Mouse (Mus musculus) kidney, postnatal 4 days (tissue): ENCODE data around the gene Luc7l3.
A peak's percentile ranks its signal among the peaks of the same experiment; 100 is the strongest.

Experiments used
- DNase-seq, 2 experiments: peaks; one replicate each; pipeline ENCODE4 v3.0.0; 2021; ENCODE audit warnings: mixed read lengths in 2 of 2

Gene Luc7l3

DNA sequence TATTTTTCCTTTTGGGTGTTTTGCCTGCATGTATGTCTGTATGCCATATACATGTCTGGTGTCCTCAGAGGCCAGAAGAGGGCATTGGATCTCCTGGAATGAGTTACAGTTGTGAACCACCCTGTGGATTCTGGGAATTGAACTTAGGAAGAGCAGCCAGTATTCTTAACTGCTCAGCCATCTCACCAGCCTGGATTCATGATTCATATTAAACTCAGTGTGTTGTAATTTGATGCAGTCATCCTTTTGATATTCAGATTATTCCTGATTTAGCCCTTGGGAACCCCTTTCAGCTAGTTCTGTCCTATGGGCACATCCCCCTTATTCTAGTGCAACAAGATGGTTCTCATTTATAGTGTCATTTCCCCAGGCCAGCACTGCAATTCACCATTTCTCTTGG, 14.8 kb upstream of the Luc7l3 start:
- DNase-seq: no peak

DNA sequence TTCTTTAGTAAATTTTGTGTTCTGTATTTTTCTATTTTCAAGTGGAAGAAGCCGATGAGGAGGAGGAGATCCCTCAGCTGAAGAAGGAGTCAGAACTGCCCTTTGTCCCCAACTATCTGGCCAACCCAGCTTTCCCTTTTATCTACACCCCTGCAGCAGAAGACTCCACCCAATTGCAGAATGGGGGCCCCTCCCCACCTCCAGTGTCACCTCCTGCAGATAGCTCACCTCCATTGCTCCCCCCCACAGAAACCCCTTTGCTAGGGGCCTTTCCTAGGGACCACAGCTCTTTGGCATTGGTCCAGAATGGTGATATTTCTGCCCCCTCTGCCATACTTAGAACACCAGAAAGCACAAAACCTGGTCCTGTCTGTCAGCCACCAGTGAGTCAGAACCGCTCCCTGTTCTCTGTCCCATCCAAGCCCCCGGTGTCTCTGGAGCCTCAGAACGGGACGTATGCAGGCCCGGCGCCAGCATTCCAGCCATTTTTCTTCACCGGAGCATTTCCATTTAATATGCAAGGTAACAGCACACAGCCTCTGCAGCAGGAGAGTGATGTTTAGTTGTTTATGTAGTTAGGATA, 12.7 kb upstream of the Luc7l3 start:
- DNase-seq: no peak

DNA sequence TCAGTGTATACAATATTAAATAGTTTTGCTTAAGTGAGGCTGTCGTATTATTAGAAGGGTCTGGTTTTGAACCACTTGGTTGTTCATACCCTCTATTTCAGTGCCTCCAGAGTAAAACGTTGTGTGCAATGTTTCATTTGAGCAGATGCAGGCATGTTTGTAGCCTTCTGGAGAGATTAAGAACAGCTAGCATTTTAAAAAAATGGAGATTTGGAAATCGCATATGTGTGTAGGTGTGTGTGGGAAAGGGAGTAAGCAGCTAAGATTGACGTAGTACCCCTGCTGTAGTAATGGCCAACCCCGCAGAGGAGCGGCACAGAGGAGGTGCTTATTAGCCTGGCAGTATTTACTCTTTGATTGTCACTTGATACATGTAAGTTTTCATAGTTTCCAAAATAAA, 10.9 kb upstream of the Luc7l3 start:
- DNase-seq: no peak

DNA sequence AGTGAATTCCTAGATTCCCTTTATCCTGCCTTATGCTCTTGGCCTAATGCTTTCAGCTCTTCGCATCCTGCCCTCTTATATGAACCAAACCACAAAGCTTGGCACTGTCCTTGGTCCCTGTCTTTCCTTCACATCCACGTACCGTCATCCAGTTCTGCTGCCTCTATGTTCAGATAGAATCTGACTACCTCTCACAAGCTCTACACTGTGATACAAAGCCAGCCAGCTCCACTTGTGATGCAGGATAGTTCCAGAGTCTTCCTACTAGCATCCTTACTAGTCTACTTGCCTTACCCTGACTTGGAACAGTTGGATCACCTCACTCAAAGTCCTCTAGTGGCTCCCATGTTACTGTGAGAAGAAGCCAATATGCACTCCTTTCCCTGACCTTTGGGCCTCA, 8.4 kb upstream of the Luc7l3 start:
- DNase-seq: no peak

DNA sequence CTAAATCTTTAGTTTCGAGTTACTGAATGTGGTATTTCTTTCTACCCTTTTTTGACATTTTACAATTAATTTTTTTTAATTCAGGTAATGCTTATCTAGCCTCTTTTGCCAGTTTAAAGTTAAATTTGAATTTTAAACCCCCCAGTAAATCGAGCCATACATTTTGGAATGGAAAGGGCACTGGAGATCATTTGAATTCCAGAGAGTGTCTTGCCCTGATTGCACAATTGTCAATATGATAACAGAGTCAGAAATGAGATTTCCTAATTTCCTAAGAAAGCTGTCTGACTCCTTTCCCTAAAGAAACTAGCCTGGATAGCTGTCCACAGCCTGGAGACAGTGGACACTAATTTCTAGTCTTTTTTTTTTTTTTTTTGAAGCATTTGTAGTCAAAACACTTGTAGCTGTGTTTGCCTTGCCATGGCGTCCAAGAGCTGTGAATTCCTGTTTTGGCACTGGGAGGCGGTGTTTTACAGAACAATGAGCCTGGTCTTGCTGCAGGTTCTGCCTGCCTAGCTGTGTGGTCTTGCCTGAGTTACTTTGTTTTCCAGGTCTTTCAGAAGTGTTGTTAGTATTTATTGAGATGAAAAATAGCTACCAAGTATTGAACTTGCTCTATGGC, 7.6 kb upstream of the Luc7l3 start:
- peak; percentile 69 to 79 for DNase-seq

DNA sequence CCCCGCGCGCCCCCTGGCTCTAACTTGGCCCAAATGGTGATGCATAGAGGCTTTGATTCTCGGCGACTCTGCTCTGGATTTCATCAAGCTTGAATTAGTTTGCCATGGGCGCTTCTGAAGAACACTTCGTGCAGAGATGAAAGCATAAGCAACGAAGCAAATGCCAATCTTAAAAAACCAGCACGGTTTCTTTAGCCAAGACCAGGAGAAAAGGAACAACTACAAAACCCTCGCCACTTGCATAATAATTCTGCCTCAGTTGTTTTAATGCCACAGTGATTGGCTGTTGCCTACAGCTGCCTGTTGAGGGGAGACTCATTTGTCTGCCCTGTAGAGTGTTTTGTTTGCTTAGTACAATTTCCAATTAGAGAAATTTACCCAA, 6.8 kb upstream of the Luc7l3 start:
- DNase-seq: no peak

DNA sequence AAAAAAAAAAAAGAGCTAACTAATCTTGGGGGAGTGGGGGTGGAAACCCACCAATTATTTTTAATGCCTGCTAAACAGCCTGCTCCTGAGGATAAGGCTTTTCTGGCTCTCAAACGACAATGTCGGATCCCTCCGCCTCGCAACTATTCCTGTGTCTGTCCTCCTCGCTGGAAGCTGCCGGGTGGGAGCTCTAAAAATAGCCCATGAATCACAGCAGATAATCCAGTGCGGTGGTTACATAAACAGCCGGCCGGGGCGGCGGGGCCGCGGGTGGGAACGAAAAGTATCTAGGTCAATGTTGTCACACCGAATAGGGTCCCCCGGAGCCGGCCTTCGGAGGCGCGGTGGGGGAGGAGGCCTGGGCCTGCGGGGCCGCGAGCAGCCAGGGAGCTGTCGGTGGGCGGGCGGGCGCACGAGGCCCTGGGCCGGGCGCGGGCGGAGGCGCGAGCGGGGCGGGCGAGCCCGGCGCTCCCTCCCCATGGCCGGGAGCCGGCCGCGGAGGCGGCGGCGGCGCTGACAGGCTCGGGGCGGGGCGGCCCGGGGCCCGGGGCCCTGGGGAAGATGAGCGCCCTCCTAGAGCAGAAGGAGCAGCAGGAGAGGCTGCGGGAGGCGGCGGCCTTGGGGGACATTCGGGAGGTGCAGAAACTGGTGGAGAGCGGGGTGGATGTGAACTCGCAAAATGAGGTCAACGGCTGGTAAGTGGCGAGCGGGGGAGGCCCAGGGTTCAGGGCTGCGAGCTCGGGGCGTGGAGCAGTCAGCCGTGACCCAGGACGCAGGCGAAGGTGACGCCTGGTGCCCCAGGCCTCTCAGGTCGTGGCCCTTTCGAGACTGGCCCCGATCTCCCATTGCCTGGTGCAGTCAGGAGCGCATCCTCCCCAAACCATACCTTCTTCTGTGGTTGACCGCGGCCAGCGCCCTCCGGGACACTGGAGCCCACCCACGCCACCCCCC, 6.2 kb upstream of the Luc7l3 start, which contains the start of gene Ankrd40:
Gene Ankrd40, plus strand, starts transcription at position 309 of the 951 bp plus-strand sequence.
- peak; percentile 92 to 96 for DNase-seq

DNA sequence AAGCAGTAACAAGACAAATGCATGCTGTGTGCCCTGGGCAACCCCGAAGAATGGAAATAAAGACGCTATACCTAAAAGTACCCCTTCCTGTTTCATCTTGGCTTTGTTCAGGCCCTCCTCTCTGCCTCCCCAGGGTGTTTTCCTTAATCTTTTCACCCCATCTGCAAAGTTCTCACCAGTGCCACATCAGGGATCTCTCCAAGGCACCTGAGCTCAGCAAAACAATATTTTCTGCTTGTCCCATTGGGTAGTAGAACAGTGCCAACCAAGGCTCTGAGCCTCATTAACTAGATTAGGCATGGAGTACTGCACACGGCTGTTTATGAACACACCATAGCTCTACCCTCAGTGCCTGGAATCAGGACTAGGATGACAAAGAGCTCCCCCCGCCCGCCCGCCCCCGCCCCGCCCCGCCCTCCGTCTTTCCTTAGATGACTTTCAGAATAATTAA, 5.2 kb upstream of the Luc7l3 start:
- DNase-seq: peak in 1 of 2 experiments; percentile 39

DNA sequence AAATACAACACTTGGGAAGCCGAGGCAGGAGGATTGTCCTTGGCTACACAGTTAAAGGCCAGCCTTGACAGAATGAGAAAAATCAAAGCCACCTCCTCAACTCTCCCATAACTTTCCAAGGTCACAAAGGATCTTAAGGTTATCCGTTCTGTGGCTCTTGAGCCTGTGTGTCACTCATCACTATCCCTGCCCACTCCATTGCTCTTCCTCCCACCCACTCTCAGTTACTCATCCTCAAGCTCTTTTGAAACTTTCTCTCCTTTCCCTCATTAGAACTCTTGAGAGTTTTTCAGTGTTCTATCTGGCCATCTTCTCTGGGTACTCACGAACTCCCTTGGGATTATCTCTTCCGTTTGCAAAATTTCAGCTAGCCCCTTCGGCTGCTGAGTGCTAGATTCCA, 2.8 kb upstream of the Luc7l3 start:
- no peak for DNase-seq

DNA sequence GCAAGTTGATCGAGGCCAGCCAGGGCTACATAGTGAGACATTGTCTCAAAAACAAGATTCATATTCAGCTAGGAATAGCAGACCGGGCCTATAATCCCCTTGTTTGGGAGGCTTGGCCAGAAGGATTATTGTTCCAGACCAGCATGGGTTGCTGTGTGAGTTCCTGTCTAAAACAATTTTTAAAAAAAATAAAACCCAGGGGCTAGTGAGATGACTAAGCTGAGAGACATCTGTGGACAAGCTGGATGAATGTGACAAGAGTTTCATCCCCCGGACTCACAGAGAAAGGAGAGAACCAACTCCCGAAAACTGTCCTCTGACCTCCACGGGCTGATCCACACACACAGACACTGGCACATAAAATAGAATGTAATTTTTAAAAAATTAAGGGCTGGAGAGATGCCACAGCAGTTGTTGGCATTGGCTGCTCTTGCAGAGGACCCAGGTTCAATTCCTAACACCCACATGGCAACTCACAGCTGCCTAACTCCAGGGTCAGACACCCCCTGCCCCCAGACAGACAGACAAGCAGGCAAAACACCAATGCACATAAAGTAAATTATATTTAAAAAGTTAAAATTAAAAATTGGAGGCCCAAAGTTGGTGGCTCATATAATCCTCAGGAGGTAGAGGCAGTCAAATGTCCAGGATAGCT, 1.6 kb upstream of the Luc7l3 start:
- DNase-seq: no peak

DNA sequence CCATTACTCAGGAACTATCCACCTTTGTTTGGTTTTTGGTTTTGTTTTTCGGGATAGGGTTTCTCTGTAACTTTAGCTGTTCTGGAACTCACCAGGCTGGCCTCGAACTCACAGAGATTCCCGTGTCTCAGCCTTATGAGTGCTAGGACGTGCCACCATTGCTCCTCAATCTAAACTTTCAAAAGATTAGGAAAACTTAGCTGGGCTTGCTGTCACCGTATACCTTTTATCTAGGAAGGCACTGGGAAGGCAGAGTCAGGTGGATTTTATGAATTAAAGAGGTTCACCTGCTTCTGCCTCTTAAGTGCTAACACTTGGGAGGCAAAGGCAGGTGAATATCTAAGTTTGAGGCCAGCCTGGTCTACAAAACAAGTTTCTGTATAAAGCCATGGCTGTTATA, 848 bp upstream of the Luc7l3 start:
- DNase-seq: peak in 1 of 2 experiments; percentile 28

DNA sequence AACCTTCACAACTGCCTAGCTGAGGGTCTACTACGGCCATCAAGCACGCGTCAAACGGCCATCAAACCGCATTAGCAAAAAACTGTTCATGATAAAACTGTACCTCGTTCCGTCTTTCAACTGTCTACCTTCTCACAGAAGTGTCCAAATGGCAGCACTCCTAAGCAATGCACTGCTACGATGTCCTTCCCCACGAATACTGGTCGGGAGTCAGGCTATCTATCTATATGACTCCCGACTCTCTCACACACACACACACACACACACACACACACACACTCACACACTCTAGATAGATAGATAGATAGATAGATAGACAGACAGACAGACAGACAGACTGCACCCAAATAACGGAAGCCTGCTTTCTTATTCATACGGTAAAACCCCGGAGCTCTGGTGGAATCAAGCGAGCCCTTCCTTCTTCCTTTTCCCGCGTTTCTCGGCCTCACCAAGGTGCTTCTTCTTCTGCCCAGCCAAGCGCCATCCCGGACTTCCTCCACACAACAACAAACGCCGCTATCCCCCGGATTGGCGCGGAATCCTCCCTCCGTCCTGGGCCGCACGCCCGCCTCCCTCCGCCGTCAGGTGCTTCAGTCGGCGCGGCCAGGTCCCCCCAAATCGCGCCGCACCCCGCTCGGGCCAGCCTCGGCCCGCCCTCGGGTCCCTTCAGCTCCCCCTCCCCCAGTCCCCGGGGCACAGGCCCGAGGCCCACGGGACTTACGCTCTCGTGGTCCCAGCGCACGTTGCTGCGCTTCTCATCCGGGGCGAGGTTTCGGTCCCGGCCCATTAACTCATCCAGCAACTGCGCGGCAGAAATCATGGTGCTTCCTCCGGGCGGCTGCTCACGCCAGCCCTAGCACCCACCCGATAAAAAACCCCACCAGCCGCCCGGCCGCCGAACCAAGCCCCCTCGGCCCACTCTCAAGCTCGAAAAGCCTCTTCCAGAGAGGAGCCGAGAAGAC, 538 bp downstream of the Luc7l3 start:
- DNase-seq: peak in 1 of 2 experiments; percentile 71

DNA sequence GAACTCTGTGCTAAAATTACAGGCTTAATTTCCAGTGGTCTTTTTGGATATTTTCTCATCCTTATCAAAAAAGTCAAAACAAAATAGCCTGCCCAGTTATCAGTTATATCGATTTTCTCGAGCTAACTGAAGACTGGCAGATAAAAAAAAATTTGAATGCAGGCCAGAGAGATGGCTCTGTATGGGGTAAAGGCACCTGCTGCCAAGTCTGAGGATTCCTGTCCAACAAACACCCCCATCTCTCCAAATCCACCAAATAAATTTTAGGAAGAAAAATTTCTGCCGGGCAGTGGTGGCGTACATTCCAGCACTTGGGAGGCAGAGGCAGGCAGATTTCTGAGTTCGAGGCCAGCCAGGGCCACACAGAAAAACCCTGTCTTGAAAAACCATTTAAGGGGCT, 3.7 kb downstream of the Luc7l3 start:
- DNase-seq: no peak

DNA sequence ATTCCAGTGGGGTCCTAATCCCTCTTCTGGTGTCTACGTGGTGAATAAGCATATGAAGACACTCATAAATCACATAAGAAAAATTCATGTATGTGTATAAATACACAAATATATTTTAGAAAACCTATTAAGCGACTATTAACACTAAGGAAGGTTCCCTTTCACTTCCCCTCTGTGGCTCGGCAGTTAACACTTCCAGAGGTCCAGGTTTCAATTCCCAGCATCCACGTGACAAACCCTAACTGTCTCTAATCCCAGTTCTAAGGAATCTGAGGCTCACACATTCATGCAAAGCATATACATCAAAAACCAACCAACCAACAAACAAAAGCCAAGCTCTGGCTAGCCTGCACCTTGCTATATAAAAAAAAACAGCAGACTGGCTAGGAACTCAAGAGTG, 4.3 kb downstream of the Luc7l3 start:
- no peak for DNase-seq

DNA sequence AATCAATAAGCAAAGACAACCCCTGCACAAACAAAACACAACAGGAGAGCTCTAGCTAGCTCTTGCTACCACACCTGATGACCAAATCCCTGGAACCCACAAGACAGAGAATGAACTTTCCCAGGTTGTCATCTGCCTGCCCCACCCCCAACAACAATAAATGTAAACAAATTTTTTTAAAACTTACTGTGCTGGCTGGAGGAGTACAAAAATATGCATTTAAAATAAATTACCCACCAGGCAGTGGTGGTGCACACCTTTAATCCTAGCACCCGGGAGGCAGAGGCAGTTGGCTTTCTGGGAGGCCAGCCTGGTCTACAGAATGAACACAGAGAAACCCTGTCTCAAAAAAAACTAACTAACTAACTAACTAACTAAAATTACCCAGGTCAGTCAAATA, 4.8 kb downstream of the Luc7l3 start:
- no peak for DNase-seq

DNA sequence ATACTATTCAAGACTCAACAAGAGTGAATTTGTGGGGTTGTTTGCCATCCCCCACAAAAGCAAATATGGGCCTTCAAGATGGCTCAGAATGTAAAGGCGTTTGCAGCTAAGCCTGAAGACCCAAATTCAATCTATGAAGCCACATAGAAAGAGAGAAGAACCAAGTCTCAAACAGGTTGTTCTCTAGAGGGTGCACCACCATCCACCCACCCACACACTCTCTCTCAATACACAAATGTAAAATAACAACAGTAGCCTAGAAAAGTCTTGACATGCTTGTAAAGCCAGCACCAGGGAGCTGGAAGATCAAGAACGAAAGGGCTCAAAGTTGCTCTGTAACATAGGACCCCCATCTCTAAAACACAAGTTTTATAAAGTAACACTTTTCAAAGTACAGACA, 5.3 kb downstream of the Luc7l3 start:
- DNase-seq: no peak

DNA sequence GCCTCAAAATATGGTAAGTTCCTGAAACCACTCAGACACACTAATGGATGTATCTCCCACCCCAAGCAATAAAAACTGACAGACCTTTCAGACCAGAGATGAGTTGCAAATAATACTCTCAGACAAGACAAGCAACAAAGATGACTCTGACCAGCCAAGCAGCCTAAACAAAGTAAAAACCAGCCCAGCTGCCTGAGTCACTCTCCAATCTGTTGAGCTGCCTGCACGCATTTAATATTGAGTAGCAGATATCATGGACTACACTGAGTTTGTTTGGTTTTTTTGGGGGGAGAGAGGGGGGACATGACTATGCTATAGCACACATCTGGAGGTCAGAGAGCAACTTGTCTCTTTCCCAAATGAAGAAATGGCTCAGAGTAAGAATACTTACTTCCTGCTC, 6.5 kb downstream of the Luc7l3 start:
- no peak for DNase-seq

DNA sequence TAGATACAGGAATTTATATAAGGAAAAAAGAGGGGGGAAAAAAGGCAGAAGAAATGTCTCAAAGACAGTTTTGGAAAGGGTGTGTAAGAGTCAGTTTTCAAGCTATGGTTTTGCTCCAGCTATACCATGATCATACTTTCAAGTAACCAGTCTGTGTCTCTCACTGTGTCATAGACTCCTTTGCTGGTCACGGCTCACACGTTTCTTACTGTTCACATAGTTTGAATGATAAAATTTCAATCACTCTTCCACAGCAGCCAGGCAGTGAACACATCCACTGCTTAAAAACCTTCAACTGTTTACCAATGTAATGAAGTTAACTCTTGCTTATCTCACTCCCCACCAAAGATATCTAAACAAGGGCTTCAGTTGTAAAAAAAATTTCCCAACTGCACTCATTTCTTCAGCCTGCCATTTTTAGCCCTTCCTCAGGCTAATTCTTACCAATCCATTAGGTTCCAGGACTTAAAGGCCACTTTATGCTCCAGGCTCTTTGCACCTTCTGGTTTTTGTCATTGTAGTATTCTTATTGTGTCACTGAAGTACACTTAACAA, 7.6 kb downstream of the Luc7l3 start:
- no peak for DNase-seq

DNA sequence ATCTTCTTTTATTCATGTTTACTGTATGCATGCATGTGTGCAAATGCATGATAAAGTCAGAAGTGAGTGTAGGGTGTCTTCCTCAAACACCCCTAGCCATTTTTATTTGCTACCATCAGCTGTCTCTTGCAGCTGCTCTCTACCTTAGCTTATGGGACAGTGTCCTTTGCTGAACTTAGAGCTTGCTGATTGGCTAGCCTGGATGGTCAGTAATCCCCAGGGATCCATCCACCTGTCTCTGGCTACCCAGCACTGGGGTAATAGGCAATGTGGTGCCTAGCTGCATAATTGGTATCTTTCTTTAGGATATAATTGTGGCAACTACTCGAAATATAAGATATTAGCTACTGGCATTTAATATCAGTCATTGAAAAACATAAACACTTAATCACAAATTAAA, 9.1 kb downstream of the Luc7l3 start:
- DNase-seq: no peak

DNA sequence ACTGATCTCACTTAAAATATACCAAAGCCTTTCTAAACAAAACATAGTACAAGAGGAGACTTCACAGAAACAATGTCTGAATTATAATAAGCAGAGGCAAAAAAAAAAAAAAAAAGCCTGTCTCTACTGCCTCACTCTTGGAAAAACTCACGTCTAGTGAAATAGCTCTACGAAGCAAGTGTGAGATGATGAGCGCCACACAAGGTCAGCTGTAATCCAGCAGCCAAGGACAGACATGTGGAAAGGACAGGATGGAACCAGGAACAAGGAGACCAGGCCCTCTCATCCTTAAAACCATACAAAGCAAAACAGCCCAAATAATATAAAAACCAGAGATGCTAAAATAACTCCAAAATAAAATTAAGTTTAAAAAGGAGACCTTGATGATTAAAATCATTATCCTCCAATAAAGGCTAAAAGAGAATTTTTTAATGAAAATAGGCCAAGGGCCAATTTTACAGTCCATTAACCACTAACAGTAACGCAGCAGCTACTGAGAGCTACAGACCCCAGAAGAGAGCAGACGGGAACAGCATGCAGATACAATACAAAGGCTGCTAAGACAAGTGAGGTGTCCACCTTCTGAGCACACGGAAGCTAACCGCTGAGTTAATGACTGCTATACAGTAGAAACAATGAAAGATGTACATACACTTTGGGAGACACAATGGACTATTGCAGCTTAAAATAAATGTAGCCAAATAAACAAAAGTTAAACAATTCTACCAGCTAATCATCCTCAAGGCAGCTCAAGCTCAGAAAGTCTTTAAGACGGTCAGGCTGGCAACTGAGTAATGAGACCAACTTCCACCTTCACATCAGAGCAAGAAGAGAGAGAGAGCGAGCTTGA, 26.6 kb downstream of the Luc7l3 start:
- no peak for DNase-seq
